Mouse (Mus musculus) MEL (cell line): ENCODE results near the gene Med9.

Source experiments
- CTCF ChIP-seq, 3 experiments: IDR thresholded peaks in 2 of 3; conservative IDR thresholded peaks in 1 of 3; 2 replicates each; pipeline ENCODE4 v1.5.1; 2011 to 2012; ENCODE audit warnings: low read length in 3 of 3, low read depth in 2 of 3, mild to moderate bottlenecking in 2 of 3, improper control_type of control experiment in 1 of 3, inconsistent platforms in 1 of 3, mixed read lengths in 1 of 3, moderate library complexity in 1 of 3; ENCODE audit not compliant: control insufficient read depth in 1 of 3, insufficient read depth in 1 of 3, poor library complexity in 1 of 3, severe bottlenecking in 1 of 3
- E2F4 ChIP-seq: IDR thresholded peaks from 2 replicates; pipeline ENCODE4 v1.6.1; 2011; ENCODE audit warnings: low read depth, low read length, improper control_type of control experiment, borderline replicate concordance
- GABPA ChIP-seq: IDR thresholded peaks from 2 replicates; pipeline ENCODE4 v1.6.1; 2012; ENCODE audit warnings: low read depth, mild to moderate bottlenecking, inconsistent platforms, low read length, improper control_type of control experiment, moderate library complexity
- HCFC1 ChIP-seq: IDR thresholded peaks from 2 replicates; pipeline ENCODE4 v1.6.1; 2012; ENCODE audit warnings: low read depth, mild to moderate bottlenecking, inconsistent platforms, low read length, improper control_type of control experiment, moderate library complexity
- MAZ ChIP-seq: IDR thresholded peaks from 2 replicates; pipeline ENCODE4 v1.6.1; 2012; ENCODE audit warnings: low read depth, mild to moderate bottlenecking, inconsistent platforms, low read length, improper control_type of control experiment
- MYC ChIP-seq: IDR thresholded peaks from 2 replicates; pipeline ENCODE4 v1.6.1; 2011; ENCODE audit warnings: low read depth, mild to moderate bottlenecking, low read length, improper control_type of control experiment, moderate library complexity
- POLR2AphosphoS5 ChIP-seq: IDR thresholded peaks from 2 replicates; pipeline ENCODE4 v1.6.1; 2012; ENCODE audit warnings: low read depth, borderline replicate concordance, mild to moderate bottlenecking, inconsistent platforms, low read length, moderate library complexity, mixed read lengths
- TBP ChIP-seq: IDR thresholded peaks from 2 replicates; pipeline ENCODE4 v1.8.0; 2011; ENCODE audit warnings: low read depth, low read length, improper control_type of control experiment
- USF1 ChIP-seq: IDR thresholded peaks from 2 replicates; pipeline ENCODE4 v1.6.1; 2014; ENCODE audit warnings: low read depth, mild to moderate bottlenecking, inconsistent platforms, low read length, improper control_type of control experiment, moderate library complexity
- ZC3H11A ChIP-seq: IDR thresholded peaks from 2 replicates; pipeline ENCODE4 v1.6.1; 2012; ENCODE audit warnings: low read depth, mild to moderate bottlenecking, inconsistent platforms, low read length, improper control_type of control experiment

DNA sequence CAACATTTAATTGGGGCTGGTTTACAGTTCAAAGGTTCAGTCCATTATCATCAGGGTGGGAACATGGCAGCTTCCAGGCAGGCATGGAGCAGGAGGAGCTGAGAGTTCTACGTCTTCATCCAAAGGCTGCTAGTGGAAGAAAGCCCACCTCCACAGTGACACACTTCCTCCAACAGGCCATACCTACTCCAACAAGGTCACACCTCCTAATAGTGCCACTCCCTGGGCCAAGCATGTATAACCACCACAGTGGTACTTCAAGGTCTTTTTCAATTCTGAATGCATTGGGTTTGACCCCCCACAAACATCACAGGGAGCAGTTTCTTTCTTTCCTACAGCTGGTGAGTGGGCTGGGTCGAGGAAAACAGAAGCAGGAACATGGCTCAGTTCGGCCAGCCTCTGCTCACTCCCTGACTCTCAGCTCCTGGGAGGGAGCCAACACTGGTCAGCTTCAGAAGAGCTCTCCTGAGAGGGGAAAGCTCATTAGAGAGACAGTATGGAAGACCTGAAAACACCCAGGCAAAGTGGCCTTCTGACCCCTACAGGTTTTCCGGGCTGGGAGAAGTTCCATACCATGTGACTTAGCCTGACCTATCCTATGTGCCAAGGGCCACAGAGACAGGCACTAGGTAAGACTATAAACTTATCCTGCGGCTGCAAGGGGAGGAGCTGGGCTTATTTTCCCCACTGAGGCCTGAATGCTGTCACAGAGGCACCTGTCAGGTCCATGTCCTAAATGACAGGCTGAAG is 53.4 kb downstream of the Med9 start:
- TF ChIP-seq USF1 (no peak), CTCF (IDR thresholded peaks at IDR 0.05 in 2 of 3, conservative IDR thresholded peaks at IDR 0.05 in 1 of 3; ENCODE audit: control insufficient read depth in 1 of 3, insufficient read depth in 1 of 3, low read depth in 2 of 3, low read length in 3 of 3, poor library complexity in 1 of 3, severe bottlenecking in 1 of 3) (no peak), POLR2AphosphoS5 (no peak), GABPA (no peak), TBP (no peak), HCFC1 (no peak), MYC (no peak), MAZ (no peak), E2F4 (no peak), ZC3H11A (no peak)
